Mouse (Mus musculus) C2C12 (cell line): Measurements from ENCODE around the gene Sufu.

Experiments
- CEBPB ChIP-seq: IDR thresholded peaks from one replicate; pipeline ENCODE4 v1.6.1; 2011; ENCODE audit warnings: low read depth, mild to moderate bottlenecking, control low read depth, moderate library complexity
- CTCF ChIP-seq: IDR thresholded peaks from one replicate; pipeline ENCODE4 v1.5.1; 2011; ENCODE audit not compliant: control insufficient read depth, insufficient read depth, insufficient read length
- MAX ChIP-seq: IDR thresholded peaks from one replicate; pipeline ENCODE4 v1.6.1; 2011; ENCODE audit warnings: mild to moderate bottlenecking, control low read depth
- MYOD1 ChIP-seq: IDR thresholded peaks from one replicate; pipeline ENCODE4 v1.6.1; 2011; ENCODE audit warnings: low read depth; ENCODE audit not compliant: control insufficient read depth, insufficient read length
- USF1 ChIP-seq: IDR thresholded peaks from one replicate; pipeline ENCODE4 v1.6.1; 2011; ENCODE audit warnings: low read depth, mild to moderate bottlenecking, control low read depth, moderate library complexity

- TF ChIP-seq CTCF, result no peak
- TF ChIP-seq MAX, result no peak
- no peak for TF ChIP-seq MYOD1
- TF ChIP-seq USF1, result no peak
- TF ChIP-seq CEBPB, result no peak
Measured at GRCm38 (mm10) chr19:46462574-46462973, 65.9 kb downstream of the Sufu start.
